Mouse (Mus musculus) kidney, postnatal 0 days (tissue): ENCODE results near the gene Fthl17e. TPM values are rescaled to one million over a fixed set of nuclear protein-coding genes. Genes with fewer than 3 reads are reported as not detected.
"Not testable (repeated sequence)": the region's sequence is repeated elsewhere in the genome, so short reads cannot be mapped to it uniquely, and the experiment has no call there.

Source experiments
- ATAC-seq: fragments of 200-750 bp; cut with Nextera tagmentation; replicated peaks from 2 replicates; pipeline ENCODE4 v1.8.0; 2017; ENCODE audit warnings: low read depth, moderate number of reproducible peaks, moderate TSS enrichment, moderate library complexity; ENCODE audit not compliant: low FRiP score
- DNase-seq: peaks from one replicate; pipeline ENCODE4 v3.0.0-alpha.2; 2016; ENCODE audit warnings: low spot score
- H3K27ac ChIP-seq: fragments of 300-500 bp; sonication (generic); 2 replicates; pipeline ENCODE4 v1.5.1; 2014; ENCODE audit warnings: mild to moderate bottlenecking
- H3K27me3 ChIP-seq: fragments of 300-500 bp; sonication (generic); 2 replicates; pipeline ENCODE4 v1.6.1; 2014; ENCODE audit warnings: low read length, mixed read lengths; ENCODE audit not compliant: insufficient read depth
- H3K36me3 ChIP-seq: fragments of 300-500 bp; sonication (generic); 2 replicates; pipeline ENCODE4 v1.6.1; 2014; ENCODE audit warnings: low read length, mixed read lengths; ENCODE audit not compliant: insufficient read depth
- H3K4me1 ChIP-seq: fragments of 300-500 bp; sonication (generic); replicated peaks from 2 replicates; pipeline ENCODE4 v1.6.1; 2014; ENCODE audit warnings: antibody characterized with exemption, low read length, mixed read lengths; ENCODE audit not compliant: insufficient read depth
- H3K4me2 ChIP-seq: fragments of 300-500 bp; sonication (generic); 2 replicates; pipeline ENCODE4 v1.6.1; 2014; ENCODE audit warnings: mild to moderate bottlenecking, low read length, moderate library complexity, mixed read lengths
- H3K4me3 ChIP-seq: fragments of 300-500 bp; sonication (generic); replicated peaks from 2 replicates; pipeline ENCODE4 v1.5.1; 2014; ENCODE audit warnings: low read depth, low read length
- H3K9ac ChIP-seq: fragments of 300-500 bp; sonication (generic); 2 replicates; pipeline ENCODE4 v1.6.1; 2014; ENCODE audit warnings: low read depth, low read length
- H3K9me3 ChIP-seq: fragments of 300-500 bp; sonication (generic); replicated peaks from 2 replicates; pipeline ENCODE4 v1.6.1; 2016; ENCODE audit warnings: low read length, inconsistent platforms, mixed read lengths
- CTCF ChIP-seq: IDR thresholded peaks from 2 replicates; pipeline ENCODE4 v1.5.1; 2016; ENCODE audit warnings: antibody characterized with exemption, low read depth, mild to moderate bottlenecking, moderate library complexity
- WGBS: fragments of 180-500 bp; shearing (Covaris S2); extraction: QIAGEN DNeasy Blood & Tissue Kit; methylation state at CpG from one replicate; pipeline ENCODE4 v1.1.7; 2014; 5-methylcytosine and 5-hydroxymethylcytosine counted together
- polyA plus RNA-seq: library from polyadenylated mRNA; unstranded; fragments of >200 nt; fragmentation: Nextera tagmentation; extraction: Ambion mirVana; gene quantifications from 2 replicates; pipeline ENCODE4 v1.2.1, GENCODE M21; 2015

The Fthl17e gene
- polyA plus RNA-seq, 1 experiment from 2014 or later, result not detected

DNA sequence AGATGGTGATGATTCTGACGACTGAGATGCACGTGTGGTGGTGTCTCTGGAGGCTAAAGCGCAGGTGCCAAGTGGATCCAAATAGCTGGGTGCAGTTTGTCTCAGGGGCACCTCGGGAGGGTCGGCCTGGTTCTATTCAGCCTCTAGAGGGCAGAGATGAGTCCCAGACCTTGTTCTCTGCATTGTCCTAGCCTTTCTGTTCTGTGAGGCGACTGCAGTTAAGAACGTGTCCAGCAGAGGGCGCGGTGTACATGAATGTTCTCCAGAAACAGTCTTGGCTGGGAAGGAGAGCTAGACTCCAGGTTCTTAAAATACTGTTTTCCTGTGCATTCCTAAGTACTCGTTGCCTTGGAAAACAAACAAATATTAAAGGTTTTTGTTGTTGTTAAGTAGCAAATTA lies 44.4 kb downstream of the Fthl17e start:
- not testable (repeated sequence) for H3K27ac ChIP-seq, H3K4me3 ChIP-seq, H3K4me2 ChIP-seq, DNase-seq, H3K27me3 ChIP-seq, H3K36me3 ChIP-seq, H3K4me1 ChIP-seq, H3K9me3 ChIP-seq, H3K9ac ChIP-seq
- ATAC-seq, result 0 out of 2 replicates have a peak, but pooled peaks have one; percentile 59
- peak; percentile 56 for TF ChIP-seq CTCF
- 21% methylated on average over 9 of the region's 10 CpGs for WGBS

Other genes with a start within 250 kb of the Fthl17e start
- not detected in 2 replicates for gene Ssxb5, start 229.8 kb upstream of the Fthl17e start, polyA plus RNA-seq
- not detected in 2 replicates for gene Gm6592, start 189.5 kb upstream of the Fthl17e start, polyA plus RNA-seq
- gene Gm5751, start 159.2 kb upstream of the Fthl17e start, polyA plus RNA-seq, result not detected in 2 replicates
- gene B630019K06Rik, start 141.1 kb upstream of the Fthl17e start, polyA plus RNA-seq, result 4.3 and 4.9 TPM in 2 replicates
- gene Fthl17b, start 70.5 kb upstream of the Fthl17e start, polyA plus RNA-seq, result not detected in 2 replicates
- not detected in 2 replicates for gene Fthl17c, start 56.9 kb upstream of the Fthl17e start, polyA plus RNA-seq
- gene Fthl17d, start 46.7 kb upstream of the Fthl17e start, polyA plus RNA-seq, result not detected in 2 replicates
- gene Fthl17f, start 29.5 kb downstream of the Fthl17e start, polyA plus RNA-seq, result not detected in 2 replicates
- not detected in 2 replicates for gene 4930402K13Rik, start 71.1 kb downstream of the Fthl17e start, polyA plus RNA-seq
- 0.71 and 0.82 TPM in 2 replicates for gene Lancl3, start 166.4 kb downstream of the Fthl17e start, polyA plus RNA-seq
- gene Gm14862, start 223.4 kb downstream of the Fthl17e start, polyA plus RNA-seq, result not detected in 2 replicates
- 0.47 and 0.61 TPM in 2 replicates for gene Xk, start 239.3 kb downstream of the Fthl17e start, polyA plus RNA-seq